Mouse (Mus musculus) cortical plate, adult 2 months (tissue): ENCODE results near the gene Fam19a2.

Source experiments
- CTCF ChIP-seq: fragments of 200-500 bp; IDR thresholded peaks from 2 replicates; pipeline ENCODE4 v1.5.1; 2011; ENCODE audit warnings: mild to moderate bottlenecking, control low read depth, low read length; ENCODE audit not compliant: insufficient read depth; ENCODE audit errors: extremely low read depth
- POLR2A ChIP-seq: fragments of 200-500 bp; IDR thresholded peaks from 2 replicates; pipeline ENCODE4 v1.6.1; 2011; ENCODE audit warnings: mild to moderate bottlenecking, low read length, control low read depth; ENCODE audit not compliant: insufficient read depth; ENCODE audit errors: extremely low read depth

GRCm38 (mm10) chr10:123437576-123437975 is 173.8 kb downstream of the Fam19a2 start:
- TF ChIP-seq CTCF (no peak), POLR2A (no peak)
